Mouse (Mus musculus) brain, embryonic 14.5 days (tissue): ENCODE results near the gene Flywch1. TPM values are rescaled to one million over a fixed set of nuclear protein-coding genes. Genes with fewer than 3 reads are reported as not detected.
A peak's percentile ranks its signal among the peaks of the same experiment; 100 is the strongest.
"Not testable (repeated sequence)": the region's sequence is repeated elsewhere in the genome, so short reads cannot be mapped to it uniquely, and the experiment has no call there.

ENCODE experiments used
- DNase-seq: peaks from one replicate; pipeline ENCODE4 v3.0.0-alpha.2; 2011; ENCODE audit warnings: low read depth
- CTCF ChIP-seq: fragments of 200-500 bp; IDR thresholded peaks from 2 replicates; pipeline ENCODE4 v1.5.1; 2012; ENCODE audit warnings: inconsistent platforms, mild to moderate bottlenecking, moderate library complexity, borderline replicate concordance; ENCODE audit not compliant: insufficient read depth, insufficient read length; ENCODE audit errors: extremely low read depth
- POLR2A ChIP-seq: fragments of 200-500 bp; IDR thresholded peaks from 2 replicates; pipeline ENCODE4 v1.6.1; 2012; ENCODE audit warnings: mild to moderate bottlenecking, inconsistent platforms, borderline replicate concordance; ENCODE audit not compliant: poor library complexity, insufficient read depth, insufficient read length, severe bottlenecking; ENCODE audit errors: extremely low read depth
- polyA plus RNA-seq: library from polyadenylated mRNA; depleted of rRNA; stranded (reverse); fragments of >200 nt; gene quantifications from 2 replicates; pipeline ENCODE4 v1.2.3, GENCODE M21; 2012

Gene Flywch1
- polyA plus RNA-seq, 1 experiment: 150 TPM

GRCm38 (mm10) chr17:23774090-23774489, 2.7 kb upstream of the Flywch1 start:
- TF ChIP-seq CTCF (peak; percentile 77), POLR2A (no peak)
- peak; percentile 79 for DNase-seq

GRCm38 (mm10) chr17:23773676-23774075, 2.3 kb upstream of the Flywch1 start:
- DNase-seq: no peak
- TF ChIP-seq POLR2A (no peak), CTCF (no peak)

- not testable (repeated sequence) for DNase-seq
These were observed 786 bp upstream of the Flywch1 start for GRCm38 (mm10) chr17:23772219-23772556.

- TF ChIP-seq POLR2A (no peak), CTCF (no peak)
- peak; percentile 55 for DNase-seq
These were observed 512 bp downstream of the Flywch1 start for GRCm38 (mm10) chr17:23770896-23771283.

- TF ChIP-seq POLR2A: no peak
- DNase-seq: peak; percentile 39
These were observed 909 bp downstream of the Flywch1 start for GRCm38 (mm10) chr17:23770493-23770892.

- DNase-seq: no peak
- TF ChIP-seq POLR2A (no peak), CTCF (no peak)
These were observed 8.4 kb downstream of the Flywch1 start for GRCm38 (mm10) chr17:23762976-23763375.

GRCm38 (mm10) chr17:23761155-23761554, 10.2 kb downstream of the Flywch1 start:
- TF ChIP-seq CTCF: no peak
- no peak for TF ChIP-seq POLR2A
- DNase-seq: no peak

GRCm38 (mm10) chr17:23760231-23760630, 11.2 kb downstream of the Flywch1 start:
- TF ChIP-seq CTCF (no peak), POLR2A (no peak)
- no peak for DNase-seq

GRCm38 (mm10) chr17:23758801-23759200, 12.6 kb downstream of the Flywch1 start:
- no peak for TF ChIP-seq CTCF
- no peak for TF ChIP-seq POLR2A
- DNase-seq: peak; percentile 23

- DNase-seq: no peak
- TF ChIP-seq POLR2A: no peak
- TF ChIP-seq CTCF: no peak
These were observed 13.8 kb downstream of the Flywch1 start for GRCm38 (mm10) chr17:23757581-23757980.

- TF ChIP-seq CTCF (no peak), POLR2A (no peak)
- no peak for DNase-seq
These were observed 15.7 kb downstream of the Flywch1 start for GRCm38 (mm10) chr17:23755689-23756088.

- TF ChIP-seq CTCF: no peak
- no peak for TF ChIP-seq POLR2A
- DNase-seq: no peak
These were observed 21.8 kb downstream of the Flywch1 start for GRCm38 (mm10) chr17:23749400-23750191.
